Mouse (Mus musculus): Measurements from ENCODE around the gene Slc1a1.

GRCm38 (mm10) chr19:28951251-28951650 lies 116.4 kb downstream of the Slc1a1 start:
- TF ChIP-seq CTCF (IDR thresholded peaks at IDR 0.05; ENCODE audit: low read depth, low read length) (no peak), POLR2A (IDR thresholded peaks at IDR 0.05; ENCODE audit: insufficient read depth, low read length) (no peak), EP300 (IDR thresholded peaks at IDR 0.05; ENCODE audit: insufficient read depth, low read depth, low read length) (no peak)
